Mouse (Mus musculus): ENCODE data around the gene Slc6a21. TPM values are rescaled to one million over a fixed set of nuclear protein-coding genes. Genes with fewer than 3 reads are reported as not detected.

Gene Slc6a21
- total and polyA plus RNA-seq, 2 experiments: 0.18 TPM; not detected in 1

GRCm38 (mm10) chr7:45286486-45286885 is 9.2 kb downstream of the Slc6a21 start:
- H3K36me3 ChIP-seq (ENCODE audit: control insufficient read depth, insufficient read depth, low read length): no peaks in the 10 kb centered on the region
- no peak for TF ChIP-seq POLR2A (IDR thresholded peaks at IDR 0.05; ENCODE audit: extremely low read depth, insufficient read depth, low read length)
- TF ChIP-seq CTCF (IDR thresholded peaks at IDR 0.05; ENCODE audit: low read depth, low read length): no peak
- H3K79me2 ChIP-seq (ENCODE audit: control insufficient read depth, insufficient read depth, low read length): no peaks in the 10 kb centered on the region
- no peaks in the 10 kb centered on the region for H3K27me3 ChIP-seq (ENCODE audit: control insufficient read depth, insufficient read depth, low read length)
- H3K9ac ChIP-seq (ENCODE audit: low read depth, low read length): no peak overlapping the region
- 92% methylated on average over 13 of the region's 13 CpGs for WGBS
- no peaks in the 10 kb centered on the region for H3K4me1 ChIP-seq (ENCODE audit: control insufficient read depth, insufficient read depth, low read length)
- no peak for DNase-seq (ENCODE audit: extremely low read depth, low read depth, low spot score)
- no peak overlapping the region for H3K27ac ChIP-seq (replicated peaks; ENCODE audit: insufficient read depth, low read depth, low read length)
- H3K4me3 ChIP-seq (ENCODE audit: insufficient read depth, low read depth, low read length): no peak overlapping the region

GRCm38 (mm10) chr7:45296626-45297025 is 19.3 kb downstream of the Slc6a21 start:
- 94% methylated on average over 1 of the region's 1 CpGs for WGBS
- H3K27ac ChIP-seq (replicated peaks; ENCODE audit: insufficient read depth, low read depth, low read length): no peak overlapping the region

GRCm38 (mm10) chr7:45297563-45297962 is 20.2 kb downstream of the Slc6a21 start:
- no peaks in the 10 kb centered on the region for H3K27me3 ChIP-seq (ENCODE audit: control insufficient read depth, insufficient read depth, low read length)
- no peak overlapping the region for H3K4me3 ChIP-seq (ENCODE audit: insufficient read depth, low read depth, low read length)
- no peak overlapping the region for H3K9ac ChIP-seq (ENCODE audit: low read depth, low read length)
- H3K36me3 ChIP-seq (ENCODE audit: control insufficient read depth, insufficient read depth, low read length): no peaks in the 10 kb centered on the region
- no peaks in the 10 kb centered on the region for H3K79me2 ChIP-seq (ENCODE audit: control insufficient read depth, insufficient read depth, low read length)
- TF ChIP-seq POLR2A (IDR thresholded peaks at IDR 0.05; ENCODE audit: extremely low read depth, insufficient read depth, low read length): no peak
- no peak for TF ChIP-seq CTCF (IDR thresholded peaks at IDR 0.05; ENCODE audit: low read depth, low read length)
- H3K4me1 ChIP-seq (ENCODE audit: control insufficient read depth, insufficient read depth, low read length): peaks cover 1% of the 10 kb centered on the region; the same call in 1 of the 2 replicates
- H3K27ac ChIP-seq (replicated peaks; ENCODE audit: insufficient read depth, low read depth, low read length): no peak overlapping the region
- peak; percentile 69 for DNase-seq (ENCODE audit: extremely low read depth, low read depth, low spot score)
- WGBS: 73% methylated on average over 3 of the region's 3 CpGs

More at GRCm38 (mm10) chr7:45296626-45297025, 19.3 kb downstream of the Slc6a21 start:
- no peak overlapping the region for H3K4me3 ChIP-seq (ENCODE audit: insufficient read depth, low read depth, low read length)
- H3K9ac ChIP-seq (ENCODE audit: low read depth, low read length): no peak overlapping the region
- H3K27me3 ChIP-seq (ENCODE audit: control insufficient read depth, insufficient read depth, low read length): no peaks in the 10 kb centered on the region
- H3K79me2 ChIP-seq (ENCODE audit: control insufficient read depth, insufficient read depth, low read length): no peaks in the 10 kb centered on the region
- peaks cover 1% of the 10 kb centered on the region; the same call in 1 of the 2 replicates for H3K4me1 ChIP-seq (ENCODE audit: control insufficient read depth, insufficient read depth, low read length)
- DNase-seq (ENCODE audit: extremely low read depth, low read depth, low spot score): peak; percentile 53
- no peak for TF ChIP-seq CTCF (IDR thresholded peaks at IDR 0.05; ENCODE audit: low read depth, low read length)
- TF ChIP-seq POLR2A (IDR thresholded peaks at IDR 0.05; ENCODE audit: extremely low read depth, insufficient read depth, low read length): no peak
- no peaks in the 10 kb centered on the region for H3K36me3 ChIP-seq (ENCODE audit: control insufficient read depth, insufficient read depth, low read length)

- H3K4me1 ChIP-seq (ENCODE audit: control insufficient read depth, insufficient read depth, low read length): peaks cover 1% of the 10 kb centered on the region; the same call in 1 of the 2 replicates
- H3K9ac ChIP-seq (ENCODE audit: low read depth, low read length): no peak overlapping the region
- H3K27me3 ChIP-seq (ENCODE audit: control insufficient read depth, insufficient read depth, low read length): no peaks in the 10 kb centered on the region
- peak; percentile 66 for DNase-seq (ENCODE audit: extremely low read depth, low read depth, low spot score)
- 16% methylated on average over 5 of the region's 5 CpGs for WGBS
- H3K36me3 ChIP-seq (ENCODE audit: control insufficient read depth, insufficient read depth, low read length): no peaks in the 10 kb centered on the region
- H3K79me2 ChIP-seq (ENCODE audit: control insufficient read depth, insufficient read depth, low read length): no peaks in the 10 kb centered on the region
- no peak overlapping the region for H3K4me3 ChIP-seq (ENCODE audit: insufficient read depth, low read depth, low read length)
- no peak overlapping the region for H3K27ac ChIP-seq (replicated peaks; ENCODE audit: insufficient read depth, low read depth, low read length)
- TF ChIP-seq CTCF (IDR thresholded peaks at IDR 0.05; ENCODE audit: low read depth, low read length): peak; percentile 76
- TF ChIP-seq POLR2A (IDR thresholded peaks at IDR 0.05; ENCODE audit: extremely low read depth, insufficient read depth, low read length): no peak
These were observed 22.4 kb downstream of the Slc6a21 start for GRCm38 (mm10) chr7:45299752-45300151.

GRCm38 (mm10) chr7:45300270-45300669 is 23.0 kb downstream of the Slc6a21 start:
- DNase-seq (ENCODE audit: extremely low read depth, low read depth, low spot score): peak; percentile 28
- Histone ChIP-seq H3K27ac (replicated peaks; ENCODE audit: insufficient read depth, low read depth, low read length) (no peak overlapping the region), H3K79me2 (ENCODE audit: control insufficient read depth, insufficient read depth, low read length) (no peaks in the 10 kb centered on the region), H3K4me3 (ENCODE audit: insufficient read depth, low read depth, low read length) (no peak overlapping the region), H3K27me3 (ENCODE audit: control insufficient read depth, insufficient read depth, low read length) (no peaks in the 10 kb centered on the region), H3K4me1 (ENCODE audit: control insufficient read depth, insufficient read depth, low read length) (peaks cover 1% of the 10 kb centered on the region; the same call in 1 of the 2 replicates), H3K9ac (ENCODE audit: low read depth, low read length) (no peak overlapping the region), H3K36me3 (ENCODE audit: control insufficient read depth, insufficient read depth, low read length) (no peaks in the 10 kb centered on the region)
- WGBS: 24% methylated on average over 6 of the region's 6 CpGs
- TF ChIP-seq POLR2A (IDR thresholded peaks at IDR 0.05; ENCODE audit: extremely low read depth, insufficient read depth, low read length) (no peak), CTCF (IDR thresholded peaks at IDR 0.05; ENCODE audit: low read depth, low read length) (peak; percentile 64; the same call in 1 of the 2 replicates)

GRCm38 (mm10) chr7:45302626-45303025 is 25.3 kb downstream of the Slc6a21 start:
- H3K4me1 ChIP-seq (ENCODE audit: control insufficient read depth, insufficient read depth, low read length): peaks cover 1% of the 10 kb centered on the region; the same call in 1 of the 2 replicates
- H3K79me2 ChIP-seq (ENCODE audit: control insufficient read depth, insufficient read depth, low read length): no peaks in the 10 kb centered on the region
- H3K27ac ChIP-seq (replicated peaks; ENCODE audit: insufficient read depth, low read depth, low read length): no peak overlapping the region
- H3K36me3 ChIP-seq (ENCODE audit: control insufficient read depth, insufficient read depth, low read length): no peaks in the 10 kb centered on the region
- no peaks in the 10 kb centered on the region for H3K27me3 ChIP-seq (ENCODE audit: control insufficient read depth, insufficient read depth, low read length)
- no peak for TF ChIP-seq POLR2A (IDR thresholded peaks at IDR 0.05; ENCODE audit: extremely low read depth, insufficient read depth, low read length)
- no peak for TF ChIP-seq CTCF (IDR thresholded peaks at IDR 0.05; ENCODE audit: low read depth, low read length)
- 67% methylated on average over 8 of the region's 8 CpGs for WGBS
- H3K4me3 ChIP-seq (ENCODE audit: insufficient read depth, low read depth, low read length): no peak overlapping the region
- H3K9ac ChIP-seq (ENCODE audit: low read depth, low read length): no peak overlapping the region
- no peak for DNase-seq (ENCODE audit: extremely low read depth, low read depth, low spot score)
